In genomic region chr5:140061296-140061879, GRCm38 (mm10) we compare ENCODE assay signal across 8 mouse cellular contexts.
DNase-seq lines count a peak whose midpoint lies in the region; ATAC-seq and TF ChIP-seq lines count a peak whose summit lies in the region.

No protein-coding gene starts in this region.

- H3K4me3 ChIP-seq in forebrain, embryonic 15.5 days = no peak overlapping the region
- H3K4me3 ChIP-seq in forebrain, embryonic 10.5 days = no peak overlapping the region
- no peak overlapping the region for H3K4me3 ChIP-seq in neural tube, embryonic 13.5 days
- H3K4me3 ChIP-seq in neural tube, embryonic 15.5 days (replicated peaks) = no peak overlapping the region
- H3K4me3 ChIP-seq in olfactory bulb, adult 2 months (ENCODE audit: insufficient read depth, low read depth, low read length) = no peak overlapping the region
- no peak overlapping the region for H3K4me3 ChIP-seq in liver, embryonic 11.5 days (ENCODE audit: low read depth, low read length)

- DNase-seq in forebrain, embryonic 10.5 days (ENCODE audit: extremely low spot score, low spot score) = no peak
- peak; percentile 70 to 79 for DNase-seq in layer of hippocampus, adult 18-20 months (ENCODE audit: low spot score in 2 of 2)
- DNase-seq in liver, embryonic 11.5 days (ENCODE audit: low spot score) = no peak
- DNase-seq in thymus, postnatal 36 days = no peak

- no peaks in the 10 kb centered on the region for H3K9me3 ChIP-seq in forebrain, embryonic 15.5 days
- no peaks in the 10 kb centered on the region for H3K9me3 ChIP-seq in forebrain, embryonic 10.5 days
- no peaks in the 10 kb centered on the region for H3K9me3 ChIP-seq in neural tube, embryonic 13.5 days
- no peaks in the 10 kb centered on the region for H3K9me3 ChIP-seq in neural tube, embryonic 15.5 days (replicated peaks)
- no peaks in the 10 kb centered on the region for H3K9me3 ChIP-seq in liver, embryonic 11.5 days (ENCODE audit: control insufficient read depth, low read length)

- no peak for TF ChIP-seq CTCF in olfactory bulb, adult 2 months (IDR thresholded peaks at IDR 0.05; ENCODE audit: insufficient read depth, low read depth, low read length)

- H3K9ac ChIP-seq in forebrain, embryonic 15.5 days (replicated peaks) = no peak overlapping the region
- no peak overlapping the region for H3K9ac ChIP-seq in neural tube, embryonic 13.5 days
- no peak overlapping the region for H3K9ac ChIP-seq in neural tube, embryonic 15.5 days (replicated peaks)
- no peak overlapping the region for H3K9ac ChIP-seq in liver, embryonic 11.5 days (ENCODE audit: low read depth, low read length)

- peak; percentile 88 for ATAC-seq in forebrain, embryonic 15.5 days (replicated peaks)
- peak; percentile 72; the same call in 1 of the 2 replicates for ATAC-seq in neural tube, embryonic 13.5 days (ENCODE audit: low read depth)
- no peak for ATAC-seq in neural tube, embryonic 15.5 days (ENCODE audit: low FRiP score)
- ATAC-seq in liver, embryonic 11.5 days (replicated peaks; ENCODE audit: low FRiP score) = no peak

- peaks cover 16% of the 10 kb centered on the region for H3K4me1 ChIP-seq in forebrain, embryonic 15.5 days
- peaks cover 4% of the 10 kb centered on the region; the same call in 1 of the 2 replicates for H3K4me1 ChIP-seq in forebrain, embryonic 10.5 days
- H3K4me1 ChIP-seq in neural tube, embryonic 13.5 days (replicated peaks) = peaks cover 16% of the 10 kb centered on the region
- peaks cover 10% of the 10 kb centered on the region for H3K4me1 ChIP-seq in neural tube, embryonic 15.5 days
- peaks cover 63% of the 10 kb centered on the region for H3K4me1 ChIP-seq in olfactory bulb, adult 2 months (ENCODE audit: control insufficient read depth, insufficient read depth, low read length)
- no peaks in the 10 kb centered on the region for H3K4me1 ChIP-seq in liver, embryonic 11.5 days (replicated peaks; ENCODE audit: control insufficient read depth, insufficient read depth, low read length)

- 24% methylated on average over 6 of the region's 6 CpGs for WGBS in forebrain, embryonic 15.5 days
- WGBS in forebrain, embryonic 10.5 days = 82% methylated on average over 6 of the region's 6 CpGs
- WGBS in neural tube, embryonic 13.5 days = 48% methylated on average over 6 of the region's 6 CpGs
- 55% methylated on average over 6 of the region's 6 CpGs for WGBS in neural tube, embryonic 15.5 days
- WGBS in olfactory bulb, adult 2 months = 11% methylated on average over 6 of the region's 6 CpGs
- WGBS in liver, embryonic 11.5 days = 77% methylated on average over 6 of the region's 6 CpGs

- H3K27ac ChIP-seq in forebrain, embryonic 15.5 days (replicated peaks) = peak overlapping the region; percentile 21
- H3K27ac ChIP-seq in forebrain, embryonic 10.5 days = no peak overlapping the region
- H3K27ac ChIP-seq in neural tube, embryonic 13.5 days (replicated peaks) = 0 out of 2 replicates have a peak overlapping the region, but pooled peaks have one; percentile 33
- no peak overlapping the region for H3K27ac ChIP-seq in neural tube, embryonic 15.5 days (replicated peaks)
- peak overlapping the region; percentile 57 for H3K27ac ChIP-seq in olfactory bulb, adult 2 months (ENCODE audit: insufficient read depth, low read depth, low read length)
- no peak overlapping the region for H3K27ac ChIP-seq in liver, embryonic 11.5 days (ENCODE audit: low read depth, low read length)

- H3K27me3 ChIP-seq in forebrain, embryonic 15.5 days = no peaks in the 10 kb centered on the region
- no peaks in the 10 kb centered on the region for H3K27me3 ChIP-seq in forebrain, embryonic 10.5 days (ENCODE audit: poor library complexity, severe bottlenecking)
- H3K27me3 ChIP-seq in neural tube, embryonic 13.5 days = no peaks in the 10 kb centered on the region
- H3K27me3 ChIP-seq in neural tube, embryonic 15.5 days (replicated peaks) = 0 out of 2 replicates have a peak, but pooled peaks cover 6% of the 10 kb centered on the region
- H3K27me3 ChIP-seq in liver, embryonic 11.5 days (replicated peaks; ENCODE audit: control insufficient read depth, insufficient read depth, low read length) = no peaks in the 10 kb centered on the region

- no peak overlapping the region for H3K4me2 ChIP-seq in forebrain, embryonic 15.5 days (replicated peaks)
- no peak overlapping the region for H3K4me2 ChIP-seq in neural tube, embryonic 13.5 days
- H3K4me2 ChIP-seq in neural tube, embryonic 15.5 days = no peak overlapping the region
- H3K4me2 ChIP-seq in liver, embryonic 11.5 days = no peak overlapping the region

- TF ChIP-seq POLR2A in olfactory bulb, adult 2 months (IDR thresholded peaks at IDR 0.05; ENCODE audit: insufficient read depth, low read depth, low read length) = no peak

- no peaks in the 10 kb centered on the region for H3K36me3 ChIP-seq in forebrain, embryonic 15.5 days
- H3K36me3 ChIP-seq in forebrain, embryonic 10.5 days (replicated peaks) = peaks cover 23% of the 10 kb centered on the region
- H3K36me3 ChIP-seq in neural tube, embryonic 13.5 days = 0 out of 2 replicates have a peak, but pooled peaks cover 10% of the 10 kb centered on the region
- H3K36me3 ChIP-seq in neural tube, embryonic 15.5 days = no peaks in the 10 kb centered on the region
- H3K36me3 ChIP-seq in liver, embryonic 11.5 days (ENCODE audit: control insufficient read depth, insufficient read depth, low read length) = no peaks in the 10 kb centered on the region

Comparison
In these comparisons a context has a peak if more than half of its experiments do, and no peak if none do; other contexts are left out.
1. ATAC-seq: peak in forebrain, embryonic 15.5 days (single experiment) and neural tube, embryonic 13.5 days (single experiment); none in neural tube, embryonic 15.5 days (single experiment) and liver, embryonic 11.5 days (single experiment).
2. H3K27ac ChIP-seq: peak in forebrain, embryonic 15.5 days (single experiment), neural tube, embryonic 13.5 days (single experiment) and olfactory bulb, adult 2 months (single experiment); none in forebrain, embryonic 10.5 days (single experiment), neural tube, embryonic 15.5 days (single experiment) and liver, embryonic 11.5 days (single experiment).
3. DNase-seq: peak in layer of hippocampus, adult 18-20 months (2 of 2); none in forebrain, embryonic 10.5 days (single experiment), liver, embryonic 11.5 days (single experiment) and thymus, postnatal 36 days (0 of 2).